Mouse (Mus musculus) lung, embryonic 16.5 days (tissue): ENCODE results near the gene Golph3l. TPM values are rescaled to one million over a fixed set of nuclear protein-coding genes. Genes with fewer than 3 reads are reported as not detected.

Source experiments
- ATAC-seq: fragments of 200-750 bp; cut with Nextera tagmentation; 2 replicates; pipeline ENCODE4 v1.8.0; 2017; ENCODE audit warnings: low read depth, mild to moderate bottlenecking, moderate library complexity
- H3K27ac ChIP-seq: fragments of 300-500 bp; sonication (generic); 2 replicates; pipeline ENCODE4 v1.5.1; 2014; ENCODE audit warnings: mild to moderate bottlenecking, control low read depth, low read length
- H3K27me3 ChIP-seq: fragments of 300-500 bp; sonication (generic); 2 replicates; pipeline ENCODE4 v1.6.1; 2014; ENCODE audit warnings: low read depth, low read length, mixed read lengths; ENCODE audit not compliant: control insufficient read depth, insufficient read depth
- H3K36me3 ChIP-seq: fragments of 300-500 bp; sonication (generic); 2 replicates; pipeline ENCODE4 v1.6.1; 2014; ENCODE audit warnings: low read length; ENCODE audit not compliant: control insufficient read depth, insufficient read depth
- H3K4me1 ChIP-seq: fragments of 300-500 bp; sonication (generic); replicated peaks from 2 replicates; pipeline ENCODE4 v1.6.1; 2014; ENCODE audit warnings: low read length, mixed read lengths; ENCODE audit not compliant: control insufficient read depth, insufficient read depth
- H3K4me2 ChIP-seq: fragments of 300-500 bp; sonication (generic); 2 replicates; pipeline ENCODE4 v1.6.1; 2014; ENCODE audit warnings: low read depth, low read length, control low read depth
- H3K4me3 ChIP-seq: fragments of 300-500 bp; sonication (generic); 2 replicates; pipeline ENCODE4 v1.5.1; 2014; ENCODE audit warnings: mild to moderate bottlenecking, low read length, control low read depth
- H3K9ac ChIP-seq: fragments of 300-500 bp; sonication (generic); 2 replicates; pipeline ENCODE4 v1.6.1; 2014; ENCODE audit warnings: low read length, control low read depth
- H3K9me3 ChIP-seq: fragments of 300-500 bp; sonication (generic); 2 replicates; pipeline ENCODE4 v1.6.1; 2016; ENCODE audit warnings: low read length; ENCODE audit not compliant: control insufficient read depth
- WGBS: fragments of 180-500 bp; shearing (Covaris S2); extraction: QIAGEN DNeasy Blood & Tissue Kit; methylation state at CpG from one replicate; pipeline ENCODE4 v1.1.7; 2014; 5-methylcytosine and 5-hydroxymethylcytosine counted together
- polyA plus RNA-seq: library from polyadenylated mRNA; unstranded; fragments of >200 nt; fragmentation: Nextera tagmentation; extraction: Ambion mirVana; gene quantifications from 2 replicates; pipeline ENCODE4 v1.2.1, GENCODE M21; 2015

The Golph3l gene
- polyA plus RNA-seq, 1 experiment from 2014 or later: 35.1 TPM

- peak within 1 kb of the TSS; percentile 100 for H3K9ac ChIP-seq
- no peaks in the 10 kb centered on the region for H3K27me3 ChIP-seq
- 0% methylated on average over 41 of the region's 43 CpGs for WGBS
- peaks cover 22% of the 10 kb centered on the region for H3K4me1 ChIP-seq
- ATAC-seq: peak; percentile 96
- peaks cover 21% of the 10 kb centered on the region for H3K36me3 ChIP-seq
- peak within 1 kb of the TSS; percentile 95 for H3K4me2 ChIP-seq
- H3K27ac ChIP-seq: peak within 1 kb of the TSS; percentile 99
- no peaks in the 10 kb centered on the region for H3K9me3 ChIP-seq
- peak within 1 kb of the TSS; percentile 98 for H3K4me3 ChIP-seq
Measured at GRCm38 (mm10) chr3:95658236-95658867, 69.6 kb downstream of the Golph3l start, which contains the start of gene Mcl1. Mcl1 (plus strand) TSS chr3:95658788.

GRCm38 (mm10) chr3:95658868-95659712 lies 70.4 kb downstream of the Golph3l start:
- Histone ChIP-seq H3K4me1 (peaks cover 28% of the 10 kb centered on the region), H3K9me3 (no peaks in the 10 kb centered on the region), H3K27me3 (no peaks in the 10 kb centered on the region), H3K4me3 (peak overlapping the region; percentile 98), H3K27ac (peak overlapping the region; percentile 99), H3K36me3 (peaks cover 24% of the 10 kb centered on the region), H3K4me2 (peak overlapping the region; percentile 95), H3K9ac (peak overlapping the region; percentile 100)
- 0% methylated on average over 51 of the region's 113 CpGs for WGBS
- peak; percentile 64 for ATAC-seq

GRCm38 (mm10) chr3:95659948-95660347 lies 71.2 kb downstream of the Golph3l start:
- Histone ChIP-seq H3K27me3 (no peaks in the 10 kb centered on the region), H3K4me2 (peak overlapping the region; percentile 95), H3K9ac (peak overlapping the region; percentile 100), H3K4me3 (peak overlapping the region; percentile 98), H3K36me3 (peaks cover 29% of the 10 kb centered on the region), H3K9me3 (no peaks in the 10 kb centered on the region), H3K4me1 (peaks cover 31% of the 10 kb centered on the region), H3K27ac (peak overlapping the region; percentile 99)
- ATAC-seq: no peak
- WGBS: under 1% methylated on average over 8 of the region's 8 CpGs

- Histone ChIP-seq H3K4me1 (peaks cover 37% of the 10 kb centered on the region), H3K4me3 (peak overlapping the region; percentile 98), H3K4me2 (peak overlapping the region; percentile 95), H3K36me3 (peaks cover 31% of the 10 kb centered on the region), H3K27me3 (no peaks in the 10 kb centered on the region), H3K27ac (peak overlapping the region; percentile 43), H3K9ac (peak overlapping the region; percentile 100), H3K9me3 (no peaks in the 10 kb centered on the region)
- WGBS: 9% methylated on average over 2 of the region's 2 CpGs
- no peak for ATAC-seq
Measured at GRCm38 (mm10) chr3:95660788-95661478, 72.2 kb downstream of the Golph3l start.

GRCm38 (mm10) chr3:95661945-95662715 lies 73.4 kb downstream of the Golph3l start:
- WGBS: 19% methylated on average over 7 of the region's 7 CpGs
- peak overlapping the region; percentile 50 for H3K4me2 ChIP-seq
- H3K36me3 ChIP-seq: peaks cover 31% of the 10 kb centered on the region
- peak overlapping the region; percentile 2; the same call in 1 of the 2 replicates for H3K27ac ChIP-seq
- peak overlapping the region; percentile 13 for H3K4me3 ChIP-seq
- H3K27me3 ChIP-seq: no peaks in the 10 kb centered on the region
- no peak for ATAC-seq
- H3K9me3 ChIP-seq: no peaks in the 10 kb centered on the region
- H3K4me1 ChIP-seq: peaks cover 48% of the 10 kb centered on the region
- H3K9ac ChIP-seq: no peak overlapping the region

GRCm38 (mm10) chr3:95662724-95663449 lies 74.2 kb downstream of the Golph3l start:
- Histone ChIP-seq H3K27me3 (no peaks in the 10 kb centered on the region), H3K36me3 (peaks cover 31% of the 10 kb centered on the region), H3K27ac (peak overlapping the region; percentile 2; the same call in 1 of the 2 replicates), H3K9ac (peak overlapping the region; percentile 25; the same call in 1 of the 2 replicates), H3K4me3 (peak overlapping the region; percentile 9; the same call in 1 of the 2 replicates), H3K4me2 (peak overlapping the region; percentile 50), H3K4me1 (peaks cover 56% of the 10 kb centered on the region), H3K9me3 (no peaks in the 10 kb centered on the region)
- no peak for ATAC-seq
- 72% methylated on average over 7 of the region's 7 CpGs for WGBS

- Histone ChIP-seq H3K4me1 (peaks cover 62% of the 10 kb centered on the region), H3K27ac (no peak overlapping the region), H3K36me3 (peaks cover 31% of the 10 kb centered on the region), H3K9me3 (no peaks in the 10 kb centered on the region), H3K27me3 (no peaks in the 10 kb centered on the region), H3K9ac (no peak overlapping the region), H3K4me3 (no peak overlapping the region), H3K4me2 (no peak overlapping the region; the same call in 1 of the 2 replicates)
- ATAC-seq: no peak
- 79% methylated on average over 2 of the region's 2 CpGs for WGBS
Measured at GRCm38 (mm10) chr3:95663486-95663885, 74.8 kb downstream of the Golph3l start.

- H3K36me3 ChIP-seq: peaks cover 31% of the 10 kb centered on the region
- H3K9ac ChIP-seq: no peak overlapping the region
Measured at GRCm38 (mm10) chr3:95663969-95664608, 75.4 kb downstream of the Golph3l start.

More at GRCm38 (mm10) chr3:95663969-95664608, 75.4 kb downstream of the Golph3l start:
- H3K4me1 ChIP-seq: peaks cover 65% of the 10 kb centered on the region
- no peaks in the 10 kb centered on the region for H3K27me3 ChIP-seq
- peak overlapping the region; percentile 40; the same call in 1 of the 2 replicates for H3K27ac ChIP-seq
- H3K4me2 ChIP-seq: no peak overlapping the region
- 74% methylated on average over 3 of the region's 3 CpGs for WGBS
- ATAC-seq: no peak
- H3K9me3 ChIP-seq: no peaks in the 10 kb centered on the region
- H3K4me3 ChIP-seq: no peak overlapping the region
